Mouse (Mus musculus) limb, embryonic 13.5 days (tissue): ENCODE results near the gene Krtap26-1. TPM values are rescaled to one million over a fixed set of nuclear protein-coding genes. Genes with fewer than 3 reads are reported as not detected.

ENCODE experiments used
- ATAC-seq: fragments of 200-750 bp; cut with Nextera tagmentation; 2 replicates; pipeline ENCODE4 v1.8.0; 2017; ENCODE audit warnings: low read depth, moderate number of reproducible peaks, moderate TSS enrichment; ENCODE audit not compliant: low FRiP score
- H3K27ac ChIP-seq: fragments of 300-500 bp; sonication (generic); 2 replicates; pipeline ENCODE4 v1.5.1; 2015; ENCODE audit warnings: inconsistent platforms, mild to moderate bottlenecking, moderate library complexity
- H3K27me3 ChIP-seq: fragments of 300-500 bp; sonication (generic); 2 replicates; pipeline ENCODE4 v1.6.1; 2015; ENCODE audit warnings: mild to moderate bottlenecking, inconsistent platforms
- H3K36me3 ChIP-seq: fragments of 300-500 bp; sonication (generic); 2 replicates; pipeline ENCODE4 v1.6.1; 2015; ENCODE audit warnings: inconsistent platforms, mild to moderate bottlenecking, moderate library complexity
- H3K4me1 ChIP-seq: fragments of 300-500 bp; sonication (generic); 2 replicates; pipeline ENCODE4 v1.6.1; 2015; ENCODE audit warnings: inconsistent platforms
- H3K4me2 ChIP-seq: fragments of 300-500 bp; sonication (generic); replicated peaks from 2 replicates; pipeline ENCODE4 v1.6.1; 2015; ENCODE audit warnings: inconsistent platforms, mild to moderate bottlenecking, moderate library complexity
- H3K4me3 ChIP-seq: fragments of 300-500 bp; sonication (generic); 2 replicates; pipeline ENCODE4 v1.5.1; 2015; ENCODE audit warnings: moderate library complexity, mild to moderate bottlenecking, inconsistent platforms
- H3K9ac ChIP-seq: fragments of 300-500 bp; sonication (generic); 2 replicates; pipeline ENCODE4 v1.6.1; 2015; ENCODE audit warnings: mild to moderate bottlenecking, inconsistent platforms
- H3K9me3 ChIP-seq: fragments of 300-500 bp; sonication (generic); 2 replicates; pipeline ENCODE4 v1.6.1; 2016; ENCODE audit warnings: inconsistent platforms
- WGBS: fragments of 180-500 bp; shearing (Covaris S2); methylation state at CpG from one replicate; pipeline ENCODE4 v1.1.7; 2015; 5-methylcytosine and 5-hydroxymethylcytosine counted together
- polyA plus RNA-seq: library from polyadenylated mRNA; unstranded; fragments of >200 nt; fragmentation: Nextera tagmentation; extraction: Ambion mirVana; gene quantifications from 2 replicates; pipeline ENCODE4 v1.2.1, GENCODE M21; 2015

The Krtap26-1 gene
- not detected in 2 replicates for polyA plus RNA-seq

DNA sequence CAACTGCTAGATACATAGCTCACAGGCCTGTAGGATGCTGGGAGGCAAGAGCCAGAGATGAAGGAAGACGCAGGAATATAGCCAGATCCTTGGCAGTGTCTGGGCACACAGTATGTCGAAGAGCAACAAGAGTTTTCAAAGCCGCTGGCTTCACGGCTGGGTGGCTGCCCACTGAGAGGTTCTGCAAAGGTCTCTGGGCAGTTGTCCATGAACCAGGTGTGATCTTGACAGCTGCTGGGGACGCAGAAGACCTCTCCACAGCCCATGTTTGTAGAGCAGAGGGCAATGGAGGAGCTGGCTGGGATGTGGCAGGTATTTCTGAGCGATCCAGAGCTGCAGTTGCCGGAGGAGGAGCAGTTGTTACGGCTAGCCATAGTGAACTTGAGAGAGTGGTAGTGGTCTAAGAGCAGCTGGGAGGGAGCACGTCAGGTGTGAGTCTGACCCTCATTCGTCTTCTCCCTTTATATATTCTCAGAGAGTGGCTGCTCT lies at the start of gene Krtap26-1:
TSS of gene Krtap26-1 (minus strand) at position 439 of the 489 bp plus-strand sequence.
- H3K9me3 ChIP-seq: no peaks in the 10 kb centered on the region
- H3K4me1 ChIP-seq: no peaks in the 10 kb centered on the region
- no peak within 1 kb of the TSS for H3K27ac ChIP-seq
- no peaks in the 10 kb centered on the region for H3K27me3 ChIP-seq
- 77% methylated on average over 10 of the region's 10 CpGs for WGBS
- H3K4me2 ChIP-seq: no peak within 1 kb of the TSS
- no peaks in the 10 kb centered on the region for H3K36me3 ChIP-seq
- ATAC-seq: no peak
- H3K4me3 ChIP-seq: no peak within 1 kb of the TSS
- no peak within 1 kb of the TSS for H3K9ac ChIP-seq

DNA sequence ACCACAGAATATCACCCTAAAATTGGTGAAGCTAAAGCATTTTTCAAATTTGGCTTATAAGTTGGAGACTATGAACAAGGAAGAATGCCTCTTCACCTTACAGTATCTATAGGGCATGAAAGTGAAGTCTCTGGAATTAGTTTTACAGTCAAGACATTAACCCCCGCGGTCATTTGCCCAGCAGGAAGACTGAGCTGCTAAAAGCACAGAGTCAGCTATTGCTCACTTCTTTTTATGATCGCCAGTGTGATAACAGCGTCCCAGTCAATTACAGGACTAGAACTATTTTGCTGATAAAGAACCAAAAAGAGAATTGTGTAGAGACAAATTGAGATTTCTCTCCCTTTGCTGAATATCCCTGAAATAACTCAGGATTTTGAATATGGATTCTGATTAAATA lies 48.7 kb upstream of the Krtap26-1 start:
- Histone ChIP-seq H3K9ac (no peak overlapping the region), H3K9me3 (no peaks in the 10 kb centered on the region), H3K27ac (no peak overlapping the region), H3K36me3 (no peaks in the 10 kb centered on the region), H3K4me3 (no peak overlapping the region), H3K27me3 (no peaks in the 10 kb centered on the region), H3K4me2 (no peak overlapping the region), H3K4me1 (0 out of 2 replicates have a peak, but pooled peaks cover 9% of the 10 kb centered on the region)
- no peak for ATAC-seq
- WGBS: 60% methylated on average over 4 of the region's 4 CpGs

DNA sequence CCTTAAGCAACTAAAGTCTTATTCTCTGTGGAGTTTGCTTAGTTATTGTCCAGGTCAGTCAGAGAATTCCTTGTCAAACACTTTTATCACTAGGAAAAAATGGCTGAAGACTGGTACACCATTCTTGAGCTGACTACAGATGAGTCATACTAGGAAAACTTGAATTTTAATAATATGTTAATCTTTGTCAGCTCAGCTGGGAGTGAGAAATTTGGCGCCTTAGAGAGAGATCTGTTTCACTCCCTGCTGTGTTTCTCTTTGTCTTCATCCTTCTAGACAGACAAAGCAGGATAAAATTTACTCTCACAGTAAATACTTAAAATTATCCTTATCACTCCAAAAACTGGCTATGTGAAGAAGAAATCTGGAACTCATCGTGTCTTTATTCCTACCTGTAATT lies 33.7 kb upstream of the Krtap26-1 start:
- no peak overlapping the region for H3K9ac ChIP-seq
- H3K9me3 ChIP-seq: no peaks in the 10 kb centered on the region
- no peak overlapping the region for H3K4me2 ChIP-seq
- no peak overlapping the region for H3K4me3 ChIP-seq
- no peak for ATAC-seq
- 69% methylated on average over 2 of the region's 2 CpGs for WGBS
- no peaks in the 10 kb centered on the region for H3K4me1 ChIP-seq
- no peak overlapping the region for H3K27ac ChIP-seq
- no peaks in the 10 kb centered on the region for H3K36me3 ChIP-seq
- H3K27me3 ChIP-seq: no peaks in the 10 kb centered on the region

DNA sequence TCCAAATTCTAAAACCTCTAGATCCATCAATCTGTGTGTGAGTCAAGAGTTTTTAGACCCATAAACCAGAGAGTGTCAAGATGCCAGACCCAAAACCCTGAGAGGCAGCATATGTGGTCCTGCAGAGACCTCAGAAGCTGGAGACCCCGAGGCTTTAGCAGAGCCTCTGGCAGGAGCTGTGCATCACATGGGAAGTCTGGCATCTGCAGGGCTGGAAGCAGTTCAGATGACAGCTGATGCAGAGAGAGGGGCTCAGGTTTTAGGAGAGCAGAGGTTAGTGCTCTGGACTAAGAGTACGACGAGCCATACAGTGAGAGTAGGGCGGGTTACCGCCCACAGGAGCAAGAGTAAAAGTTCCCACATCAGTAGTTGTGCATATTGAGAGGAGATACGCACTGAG lies 31.5 kb upstream of the Krtap26-1 start:
- no peaks in the 10 kb centered on the region for H3K27me3 ChIP-seq
- no peaks in the 10 kb centered on the region for H3K36me3 ChIP-seq
- no peak overlapping the region for H3K27ac ChIP-seq
- no peaks in the 10 kb centered on the region for H3K4me1 ChIP-seq
- no peaks in the 10 kb centered on the region for H3K9me3 ChIP-seq
- no peak overlapping the region for H3K4me3 ChIP-seq
- H3K4me2 ChIP-seq: no peak overlapping the region
- no peak for ATAC-seq
- WGBS: 78% methylated on average over 6 of the region's 6 CpGs
- H3K9ac ChIP-seq: no peak overlapping the region

DNA sequence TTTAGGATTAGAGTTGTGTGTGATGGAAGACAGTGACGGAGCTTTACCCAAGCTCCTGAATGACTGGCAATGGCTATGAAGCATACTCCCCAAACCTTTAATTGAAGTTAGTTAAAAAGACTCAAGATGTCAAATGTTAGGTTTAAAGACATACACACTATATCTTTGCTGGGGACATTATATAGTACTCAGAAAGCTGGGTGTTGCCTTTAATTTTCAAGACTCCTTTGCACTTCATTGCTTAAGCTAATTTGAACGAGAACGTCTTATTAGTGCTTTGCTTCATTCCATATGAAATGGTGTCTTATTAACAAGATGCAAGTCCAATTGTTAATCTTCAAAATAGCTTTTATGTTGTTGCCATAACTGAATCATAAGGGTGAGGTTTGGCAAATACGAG lies 24.0 kb upstream of the Krtap26-1 start, which contains the start of gene Krtap27-1:
TSS of gene Krtap27-1 (minus strand) at position 101 of the 400 bp plus-strand sequence.
- Histone ChIP-seq H3K36me3 (no peaks in the 10 kb centered on the region), H3K4me3 (no peak within 1 kb of the TSS), H3K4me2 (no peak within 1 kb of the TSS), H3K4me1 (no peaks in the 10 kb centered on the region), H3K27me3 (no peaks in the 10 kb centered on the region), H3K9ac (no peak within 1 kb of the TSS), H3K9me3 (no peaks in the 10 kb centered on the region), H3K27ac (no peak within 1 kb of the TSS)
- WGBS: 90% methylated on average over 4 of the region's 4 CpGs
- ATAC-seq: no peak

DNA sequence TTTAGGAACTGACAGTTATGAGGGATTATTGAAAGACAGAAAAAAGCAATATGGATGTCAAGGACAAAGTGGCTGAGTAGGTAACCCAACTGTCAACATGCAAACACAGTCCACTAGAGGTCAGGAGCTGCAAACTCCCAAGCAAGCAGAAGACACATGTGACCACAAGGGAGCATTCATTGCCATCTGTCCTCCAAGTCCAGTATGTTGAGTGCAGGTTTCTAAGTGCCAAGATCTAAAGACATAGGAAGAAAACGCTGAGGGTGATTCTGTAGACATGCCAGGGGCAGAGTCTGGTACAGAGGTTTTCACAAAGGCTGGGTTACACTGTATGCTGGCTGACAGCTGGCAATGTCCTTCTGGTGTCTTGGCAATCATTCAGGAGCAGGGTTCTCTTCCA lies 9.8 kb upstream of the Krtap26-1 start:
- WGBS: 50% methylated on average over 1 of the region's 1 CpGs
- no peak overlapping the region for H3K4me2 ChIP-seq
- ATAC-seq: no peak
- no peak overlapping the region for H3K9ac ChIP-seq
- no peaks in the 10 kb centered on the region for H3K4me1 ChIP-seq
- no peaks in the 10 kb centered on the region for H3K27me3 ChIP-seq
- no peak overlapping the region for H3K4me3 ChIP-seq
- no peaks in the 10 kb centered on the region for H3K9me3 ChIP-seq
- H3K27ac ChIP-seq: no peak overlapping the region
- no peaks in the 10 kb centered on the region for H3K36me3 ChIP-seq

DNA sequence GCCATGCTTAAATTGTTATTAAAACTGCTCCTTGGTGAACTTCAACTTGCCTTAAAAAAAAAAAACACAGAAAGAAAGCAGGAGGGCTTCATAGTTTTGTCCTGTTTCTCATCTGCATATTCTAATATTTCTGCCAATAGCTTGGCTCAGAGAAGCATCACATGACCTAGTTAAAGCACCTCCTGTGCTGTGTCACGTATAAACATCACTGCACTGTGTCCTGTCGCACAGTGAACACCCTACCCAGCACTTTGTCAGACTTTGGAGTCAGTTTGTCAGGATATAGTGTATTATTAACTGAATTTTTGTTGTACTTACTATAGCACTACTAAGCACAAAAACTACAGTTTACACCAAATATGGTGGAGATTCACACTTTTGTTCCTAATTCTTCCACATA lies 4.4 kb upstream of the Krtap26-1 start:
- no peak overlapping the region for H3K4me3 ChIP-seq
- H3K9ac ChIP-seq: no peak overlapping the region
- 60% methylated on average over 2 of the region's 2 CpGs for WGBS
- no peaks in the 10 kb centered on the region for H3K27me3 ChIP-seq
- H3K36me3 ChIP-seq: no peaks in the 10 kb centered on the region
- no peak overlapping the region for H3K4me2 ChIP-seq
- H3K9me3 ChIP-seq: no peaks in the 10 kb centered on the region
- H3K27ac ChIP-seq: no peak overlapping the region
- ATAC-seq: no peak
- H3K4me1 ChIP-seq: no peaks in the 10 kb centered on the region

DNA sequence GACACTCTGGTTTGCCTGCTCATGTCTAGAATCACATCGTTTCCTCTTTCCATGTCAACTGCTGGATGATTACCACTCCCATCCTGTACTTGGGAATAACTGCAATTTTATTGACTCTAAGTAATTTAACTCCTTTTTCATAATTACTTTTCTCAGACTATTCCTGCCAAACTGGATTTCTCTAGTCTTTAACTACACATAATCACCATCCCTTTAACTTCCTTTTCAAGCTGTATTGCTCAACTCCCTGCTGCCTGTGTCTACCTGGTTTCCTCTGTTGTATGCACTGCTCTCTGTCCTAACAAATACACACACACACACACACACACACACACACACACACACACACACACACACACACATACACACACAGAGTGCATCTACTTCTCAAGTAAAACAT lies 3.5 kb upstream of the Krtap26-1 start:
- WGBS: 58% methylated on average over 1 of the region's 1 CpGs
- H3K27ac ChIP-seq: no peak overlapping the region
- no peak for ATAC-seq
- no peak overlapping the region for H3K4me2 ChIP-seq
- H3K27me3 ChIP-seq: no peaks in the 10 kb centered on the region
- H3K36me3 ChIP-seq: no peaks in the 10 kb centered on the region
- H3K9ac ChIP-seq: no peak overlapping the region
- H3K4me3 ChIP-seq: no peak overlapping the region
- H3K4me1 ChIP-seq: no peaks in the 10 kb centered on the region
- no peaks in the 10 kb centered on the region for H3K9me3 ChIP-seq

DNA sequence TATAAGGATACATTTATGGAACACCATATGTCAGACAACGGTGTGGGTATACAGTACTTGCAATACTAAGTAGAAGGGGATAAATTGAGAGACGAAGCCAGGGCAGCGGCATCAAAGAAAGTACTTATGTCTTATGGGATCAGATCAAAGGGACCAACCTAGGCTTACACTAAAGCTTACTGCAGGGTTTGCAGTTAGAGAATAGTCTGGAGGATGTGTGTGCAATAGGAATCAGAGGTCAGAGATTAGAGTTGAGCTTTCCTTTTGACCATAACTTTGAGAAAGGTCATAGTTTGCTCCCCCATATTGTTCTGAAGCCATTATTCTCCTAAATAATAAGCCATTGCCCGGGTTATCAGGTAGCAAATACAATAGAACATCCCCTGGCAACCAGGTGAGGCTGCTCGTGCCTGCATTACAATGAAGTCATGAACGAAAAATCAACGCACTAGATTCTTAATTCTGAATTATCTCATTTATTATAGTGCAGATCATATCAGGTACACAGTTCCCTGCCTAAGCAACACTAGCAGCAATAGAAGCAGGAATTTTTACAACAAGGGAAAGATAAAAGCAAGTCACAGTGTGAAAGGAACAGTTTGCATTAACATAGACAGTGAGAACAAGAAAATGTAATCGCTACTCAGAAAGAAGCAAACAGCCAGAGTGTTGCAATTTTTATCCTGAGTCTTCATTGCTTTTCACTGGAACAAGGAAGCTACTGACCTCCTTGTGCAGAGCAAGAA lies 1.1 kb downstream of the Krtap26-1 start:
- Histone ChIP-seq H3K4me3 (no peak overlapping the region), H3K9ac (no peak overlapping the region), H3K9me3 (no peaks in the 10 kb centered on the region), H3K27ac (no peak overlapping the region), H3K27me3 (no peaks in the 10 kb centered on the region), H3K4me1 (no peaks in the 10 kb centered on the region), H3K36me3 (no peaks in the 10 kb centered on the region), H3K4me2 (no peak overlapping the region)
- 76% methylated on average over 8 of the region's 8 CpGs for WGBS
- no peak for ATAC-seq

DNA sequence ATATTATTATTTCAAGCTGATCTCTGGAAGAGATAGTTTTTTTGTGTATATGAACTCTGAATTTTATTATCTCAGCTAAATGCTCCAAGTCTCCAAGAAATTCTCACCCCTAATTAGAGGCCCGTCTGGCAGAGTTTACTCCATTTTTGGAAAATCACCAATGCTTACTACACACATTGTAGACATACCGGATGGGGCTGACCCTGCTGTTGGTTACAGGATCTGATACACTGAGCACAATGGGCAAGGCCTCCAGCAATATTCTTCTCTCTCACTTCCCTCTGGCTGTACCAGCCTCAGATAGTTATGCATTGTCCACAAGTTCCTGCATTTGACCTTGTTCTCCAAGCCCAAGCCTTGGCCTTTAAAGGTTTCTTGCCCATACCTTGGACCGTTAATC lies 7.5 kb downstream of the Krtap26-1 start:
- H3K27me3 ChIP-seq: no peaks in the 10 kb centered on the region
- peaks cover 4% of the 10 kb centered on the region; the same call in 1 of the 2 replicates for H3K9me3 ChIP-seq
- ATAC-seq: no peak
- H3K4me3 ChIP-seq: no peak overlapping the region
- 83% methylated on average over 3 of the region's 3 CpGs for WGBS
- H3K36me3 ChIP-seq: no peaks in the 10 kb centered on the region
- H3K9ac ChIP-seq: no peak overlapping the region
- H3K27ac ChIP-seq: no peak overlapping the region
- H3K4me2 ChIP-seq: no peak overlapping the region
- no peaks in the 10 kb centered on the region for H3K4me1 ChIP-seq

DNA sequence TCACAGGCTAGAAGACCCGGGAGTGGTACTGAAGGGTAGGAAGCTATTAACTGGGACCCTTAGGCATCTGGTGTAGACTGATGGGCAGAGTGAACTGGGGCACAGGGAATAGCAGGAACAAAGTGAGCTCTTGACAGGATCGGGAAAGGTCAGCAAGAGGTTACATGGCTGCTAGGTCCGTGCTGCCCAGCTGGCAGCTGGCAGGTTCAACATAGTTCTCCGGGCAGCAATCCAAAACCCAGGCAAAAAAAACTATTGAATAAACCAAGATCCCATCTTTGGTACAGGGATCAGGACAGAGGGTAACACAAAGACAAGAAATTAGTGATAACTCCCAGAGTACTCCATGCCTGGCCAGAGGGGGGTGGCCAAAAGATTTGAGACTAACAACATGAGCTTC lies 12.5 kb downstream of the Krtap26-1 start:
- no peak overlapping the region for H3K27ac ChIP-seq
- H3K4me3 ChIP-seq: no peak overlapping the region
- no peaks in the 10 kb centered on the region for H3K36me3 ChIP-seq
- no peak for ATAC-seq
- H3K9me3 ChIP-seq: no peaks in the 10 kb centered on the region
- no peak overlapping the region for H3K9ac ChIP-seq
- no peaks in the 10 kb centered on the region for H3K27me3 ChIP-seq
- H3K4me2 ChIP-seq: no peak overlapping the region
- H3K4me1 ChIP-seq: no peaks in the 10 kb centered on the region
- WGBS: 28% methylated on average over 4 of the region's 4 CpGs

DNA sequence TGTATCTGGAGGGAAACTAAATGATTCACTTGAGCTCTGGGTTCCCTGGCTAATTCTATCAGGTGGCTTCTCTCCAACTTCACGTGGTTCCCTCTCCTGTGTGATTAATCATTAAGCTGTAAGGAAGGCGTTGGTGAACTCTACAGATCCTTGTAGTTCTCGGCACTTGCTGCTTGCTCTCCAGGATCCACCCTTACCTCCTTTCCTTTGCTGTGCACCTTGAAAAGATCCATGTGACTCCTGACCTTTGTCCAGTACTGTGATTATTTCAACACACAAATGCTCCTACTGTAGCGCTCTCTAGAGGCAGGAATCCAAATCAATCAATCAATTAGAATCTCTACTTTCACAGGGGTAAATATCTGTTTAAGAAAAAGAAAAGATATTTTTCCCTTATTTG lies 16.1 kb downstream of the Krtap26-1 start:
- Histone ChIP-seq H3K4me2 (no peak overlapping the region), H3K36me3 (no peaks in the 10 kb centered on the region), H3K4me1 (no peaks in the 10 kb centered on the region), H3K27me3 (no peaks in the 10 kb centered on the region), H3K4me3 (no peak overlapping the region), H3K27ac (no peak overlapping the region), H3K9me3 (no peaks in the 10 kb centered on the region), H3K9ac (no peak overlapping the region)
- no peak for ATAC-seq
- 62% methylated on average over 4 of the region's 4 CpGs for WGBS

DNA sequence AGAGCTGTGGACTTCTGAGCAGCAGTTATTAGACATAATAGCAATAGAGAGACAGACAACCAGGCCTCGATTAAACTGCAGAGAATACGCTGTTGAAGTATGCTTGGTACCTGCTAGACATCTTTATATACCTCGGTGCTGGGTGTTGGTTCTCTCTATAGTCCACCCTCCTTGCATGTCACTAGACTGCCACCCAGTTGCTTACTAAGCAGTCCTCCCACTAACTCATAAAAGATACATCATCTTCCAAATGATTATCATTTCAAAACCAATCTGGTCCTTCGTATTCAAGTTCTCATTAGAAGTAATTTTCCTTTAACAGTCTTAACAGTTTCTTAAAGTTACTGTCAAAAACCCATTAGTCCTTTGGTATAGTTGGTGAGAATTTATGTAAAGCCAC lies 20.0 kb downstream of the Krtap26-1 start, which contains the start of gene 2310079G19Rik:
TSS of gene 2310079G19Rik (minus strand) at position 101 of the 400 bp plus-strand sequence.
- Histone ChIP-seq H3K36me3 (no peaks in the 10 kb centered on the region), H3K27ac (no peak within 1 kb of the TSS), H3K9ac (no peak within 1 kb of the TSS), H3K27me3 (no peaks in the 10 kb centered on the region), H3K4me2 (no peak within 1 kb of the TSS), H3K4me3 (no peak within 1 kb of the TSS), H3K4me1 (no peaks in the 10 kb centered on the region), H3K9me3 (no peaks in the 10 kb centered on the region)
- ATAC-seq: no peak
- 90% methylated on average over 4 of the region's 4 CpGs for WGBS
